Mouse (Mus musculus) neutrophil, adult 83 days (primary cell): ENCODE results near the gene Mmp15. TPM values are rescaled to one million over a fixed set of nuclear protein-coding genes. Genes with fewer than 3 reads are reported as not detected.

ENCODE experiments used
- total RNA-seq, 2 experiments: library from RNA; stranded (reverse); gene quantifications; one replicate each; pipeline ENCODE4 v1.2.4; 2023

Mmp15 gene
- under 1 TPM in 1 of 2 experiments, not detected in 1; 0.13 TPM for total RNA-seq

GRCm38 (mm10) chr8:95352151-95352870 is at the start of gene Mmp15:
Gene Mmp15 (plus strand): TSS chr8:95352268.

GRCm38 (mm10) chr8:95306431-95306830 is 45.6 kb upstream of the Mmp15 start, which contains the start of gene Cngb1:
Gene Cngb1 (minus strand): TSS chr8:95306585.

GRCm38 (mm10) chr8:95310342-95310970 is 41.6 kb upstream of the Mmp15 start, which contains the start of gene Tepp:
Gene Tepp (plus strand): TSS chr8:95310566.

GRCm38 (mm10) chr8:95331720-95332436 is 20.2 kb upstream of the Mmp15 start, which contains the start of the genes Zfp319 and Usb1:
Gene Zfp319 (minus strand): TSS chr8:95331950.
Gene Usb1 (plus strand): TSS chr8:95332284.

Other genes with a start within 250 kb of the Mmp15 start
- 10 to 100 TPM; 22.2 to 23.4 TPM for gene Kifc3, start 149.5 kb upstream of the Mmp15 start, total RNA-seq
- under 1 TPM; 0.42 to 0.48 TPM for gene Cngb1, start 45.7 kb upstream of the Mmp15 start, total RNA-seq
- not detected for gene Tepp, start 41.7 kb upstream of the Mmp15 start, total RNA-seq
- 10 to 100 TPM; 10.8 to 12.3 TPM for gene Zfp319, start 20.3 kb upstream of the Mmp15 start, total RNA-seq
- 10 to 100 TPM; 30.7 to 36.1 TPM for gene Usb1, start 20.0 kb upstream of the Mmp15 start, total RNA-seq
- 10 to 100 TPM; 30.1 to 33.3 TPM for gene Cfap20, start 82.6 kb downstream of the Mmp15 start, total RNA-seq
- 10 to 100 TPM; 42.3 to 43.5 TPM for gene Csnk2a2, start 137.8 kb downstream of the Mmp15 start, total RNA-seq
- not detected for gene Ccdc113, start 181.8 kb downstream of the Mmp15 start, total RNA-seq
- gene Prss54, start 224.1 kb downstream of the Mmp15 start, total RNA-seq: not detected